ENCODE assay signal across 9 mouse cellular contexts in genomic region chr1:75936596-75936995, GRCm38 (mm10).
A peak's percentile ranks its signal among the peaks of the same experiment; 100 is the strongest.
DNase-seq lines count a peak whose midpoint lies in the region; ATAC-seq and TF ChIP-seq lines count a peak whose summit lies in the region.
"Had no signal": no experiment of that assay in that cellular context is flagged by ENCODE, and none has a peak within 500 bp of the region (broad histone marks: within the 10 kb centered on the region; RNA-seq: fewer than 3 reads in every experiment).

No protein-coding gene starts in this region.

- no peaks in the 10 kb centered on the region for H3K27me3 ChIP-seq in heart, embryonic 15.5 days
- no peaks in the 10 kb centered on the region for H3K27me3 ChIP-seq in hindbrain, embryonic 11.5 days (ENCODE audit: control insufficient read depth, insufficient read depth, low read length)
- H3K27me3 ChIP-seq: Patski had no signal

- DNase-seq in kidney, postnatal 14 days, result peak; percentile 12
- DNase-seq in kidney, adult 18-20 months, result no peak
- peak; percentile 56 for DNase-seq in brain, embryonic 14.5 days (ENCODE audit: low read depth)
- DNase-seq in retina, embryonic 14.5 days (ENCODE audit: low spot score), result peak; percentile 37
- no peak for DNase-seq in embryo, embryonic 10 days (ENCODE audit: low spot score)
- DNase-seq in left cerebral cortex, adult 11 months (ENCODE audit: low spot score), result no peak
- DNase-seq in hindbrain, embryonic 11.5 days (ENCODE audit: low spot score), result no peak

- ATAC-seq in heart, embryonic 15.5 days (replicated peaks; ENCODE audit: insufficient number of reproducible peaks, insufficient read depth, low FRiP score, low read depth), result peak; percentile 65; the same call in 1 of the 2 replicates
- ATAC-seq in hindbrain, embryonic 11.5 days (ENCODE audit: low FRiP score), result no peak
- ATAC-seq: Patski had no signal

- TF ChIP-seq CTCF in brain, embryonic 14.5 days (IDR thresholded peaks at IDR 0.05; ENCODE audit: borderline replicate concordance, extremely low read depth, insufficient read depth, insufficient read length), result no peak

- H3K27ac ChIP-seq in heart, embryonic 15.5 days, result peak overlapping the region; percentile 71
- no peak overlapping the region for H3K27ac ChIP-seq in hindbrain, embryonic 11.5 days (ENCODE audit: low read depth, low read length)

- no peak overlapping the region for H3K4me3 ChIP-seq in heart, embryonic 15.5 days
- no peak overlapping the region for H3K4me3 ChIP-seq in hindbrain, embryonic 11.5 days (ENCODE audit: low read depth, low read length)

- TF ChIP-seq POLR2A in brain, embryonic 14.5 days (IDR thresholded peaks at IDR 0.05; ENCODE audit: borderline replicate concordance, extremely low read depth, insufficient read depth, insufficient read length, poor library complexity, severe bottlenecking), result no peak

- 0 out of 2 replicates have a peak overlapping the region, but pooled peaks have one; percentile 3 for H3K9ac ChIP-seq in heart, embryonic 15.5 days
- H3K9ac ChIP-seq in hindbrain, embryonic 11.5 days (ENCODE audit: low read depth, low read length), result no peak overlapping the region

- H3K4me2 ChIP-seq in heart, embryonic 15.5 days, result peak overlapping the region; percentile 26
- no peak overlapping the region for H3K4me2 ChIP-seq in hindbrain, embryonic 11.5 days (replicated peaks; ENCODE audit: low read depth, low read length)

- no peaks in the 10 kb centered on the region for H3K36me3 ChIP-seq in heart, embryonic 15.5 days
- H3K36me3 ChIP-seq in hindbrain, embryonic 11.5 days (ENCODE audit: control insufficient read depth, insufficient read depth, low read length), result no peaks in the 10 kb centered on the region

- peaks cover 37% of the 10 kb centered on the region for H3K4me1 ChIP-seq in heart, embryonic 15.5 days (replicated peaks)
- H3K4me1 ChIP-seq in hindbrain, embryonic 11.5 days (replicated peaks; ENCODE audit: control insufficient read depth, insufficient read depth, low read length), result no peaks in the 10 kb centered on the region

- 16% methylated on average over 13 of the region's 13 CpGs for WGBS in heart, embryonic 15.5 days
- 81% methylated on average over 13 of the region's 13 CpGs for WGBS in hindbrain, embryonic 11.5 days

- no peaks in the 10 kb centered on the region for H3K9me3 ChIP-seq in heart, embryonic 15.5 days (replicated peaks)
- no peaks in the 10 kb centered on the region for H3K9me3 ChIP-seq in hindbrain, embryonic 11.5 days (ENCODE audit: control insufficient read depth, low read length)

Comparison
In these comparisons a context has a peak if more than half of its experiments do, and no peak if none do; other contexts are left out.
1. DNase-seq: peak in kidney, postnatal 14 days (single experiment), brain, embryonic 14.5 days (single experiment) and retina, embryonic 14.5 days (single experiment); none in kidney, adult 18-20 months (single experiment), embryo, embryonic 10 days (single experiment), left cerebral cortex, adult 11 months (single experiment) and hindbrain, embryonic 11.5 days (single experiment).